Mouse (Mus musculus): Measurements from ENCODE around the gene Plekho1.

Gene Plekho1

DNA sequence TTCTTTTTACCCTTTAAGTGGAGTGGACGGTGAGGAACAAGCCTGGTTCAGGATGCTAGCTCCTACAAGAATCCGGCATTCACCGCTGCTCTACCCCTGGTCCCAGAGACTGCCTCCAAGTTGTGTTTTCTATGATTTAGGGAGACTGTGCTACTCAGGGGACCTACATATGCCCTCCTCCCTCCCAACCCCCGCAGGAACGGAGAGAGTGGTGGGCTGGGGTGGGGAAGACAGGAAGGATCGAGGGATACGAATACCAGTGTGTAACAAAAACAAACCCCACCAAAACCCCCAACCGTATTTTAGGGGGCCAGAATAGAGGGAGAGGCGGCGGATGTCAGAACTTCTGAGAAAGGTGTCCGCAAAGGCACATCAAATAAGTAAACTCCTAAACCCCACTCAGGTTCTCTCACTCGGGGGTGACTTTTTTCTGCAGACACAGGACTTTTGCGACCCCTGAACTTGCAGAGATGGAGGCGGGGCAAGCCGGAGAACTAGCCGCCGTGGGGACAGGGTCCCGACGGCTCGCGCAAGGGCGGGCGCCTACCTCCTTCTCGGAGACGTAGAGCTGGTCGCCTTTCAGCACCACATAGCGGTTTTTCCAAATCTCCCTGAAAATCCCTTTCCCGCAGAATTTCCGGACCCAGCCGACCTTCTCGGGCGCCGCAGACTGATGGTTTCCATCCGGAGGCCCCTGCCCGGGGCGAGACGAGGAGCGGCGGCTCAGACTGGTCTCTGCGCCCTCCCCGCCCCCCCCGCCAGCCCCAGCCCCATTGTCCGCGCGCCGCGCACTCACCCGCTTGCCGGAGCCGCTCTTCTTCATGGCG is 613 bp downstream of the Plekho1 start:
- peak; percentile 29 for DNase-seq (ENCODE audit: low read depth, low spot score)
- no peaks in the 10 kb centered on the region for H3K27me3 ChIP-seq (ENCODE audit: control insufficient read depth, insufficient read depth, low read length, poor library complexity, severe bottlenecking)

DNA sequence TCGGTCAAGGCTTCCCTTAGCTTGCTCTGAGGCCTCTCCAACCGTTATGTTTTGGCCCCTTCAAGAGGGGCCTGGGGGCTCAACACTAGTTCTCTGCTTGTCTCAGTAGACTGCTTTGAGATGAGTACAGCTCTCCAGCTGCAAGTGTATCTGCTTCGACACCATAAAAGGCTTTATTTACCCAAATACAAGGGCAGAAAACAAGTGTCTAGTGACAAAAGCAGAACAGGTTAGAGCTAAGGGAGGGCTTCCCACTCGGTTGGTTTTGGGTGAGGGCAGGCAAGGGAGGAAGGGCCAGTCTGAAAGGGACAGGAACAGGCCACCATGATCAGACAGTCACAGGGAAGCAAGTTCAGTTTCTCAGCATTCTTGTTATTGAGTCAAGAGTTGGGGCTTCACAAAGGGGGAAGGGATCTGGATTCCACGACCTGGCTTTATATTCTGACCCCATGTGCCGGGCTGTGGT is 1.4 kb downstream of the Plekho1 start:
- peak; percentile 64 for DNase-seq (ENCODE audit: low read depth, low spot score)
- H3K27me3 ChIP-seq (ENCODE audit: control insufficient read depth, insufficient read depth, low read length, poor library complexity, severe bottlenecking): no peaks in the 10 kb centered on the region
- peaks cover 16% of the 10 kb centered on the region for H3K36me3 ChIP-seq (ENCODE audit: control insufficient read depth, insufficient read depth, low read length, poor library complexity, severe bottlenecking)

More for the DNA sequence above, 613 bp downstream of the Plekho1 start:
- peaks cover 14% of the 10 kb centered on the region for H3K36me3 ChIP-seq (ENCODE audit: control insufficient read depth, insufficient read depth, low read length, poor library complexity, severe bottlenecking)

DNA sequence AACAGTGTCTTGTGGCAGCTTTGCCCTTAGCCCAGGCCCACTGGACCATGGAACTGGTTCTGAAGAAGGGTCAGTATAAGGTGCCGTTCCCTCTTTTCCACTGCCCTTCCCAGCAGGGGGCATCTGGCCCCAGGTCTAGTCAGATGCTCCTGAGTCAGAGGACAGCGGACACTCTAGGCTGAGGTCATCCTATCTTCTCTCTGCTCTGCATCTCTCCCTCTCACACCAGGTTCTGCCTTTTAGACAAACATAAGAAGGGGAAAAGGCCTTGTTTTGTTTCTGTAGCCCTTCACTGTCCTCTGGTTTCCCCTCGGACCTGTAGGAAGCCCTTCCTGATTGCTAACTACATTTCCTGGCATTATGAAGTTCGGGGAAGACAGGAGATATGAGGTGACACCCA is 1.9 kb downstream of the Plekho1 start:
- DNase-seq (ENCODE audit: low read depth, low spot score): no peak
- Histone ChIP-seq H3K27me3 (ENCODE audit: control insufficient read depth, insufficient read depth, low read length, poor library complexity, severe bottlenecking) (no peaks in the 10 kb centered on the region), H3K36me3 (ENCODE audit: control insufficient read depth, insufficient read depth, low read length, poor library complexity, severe bottlenecking) (peaks cover 21% of the 10 kb centered on the region)

DNA sequence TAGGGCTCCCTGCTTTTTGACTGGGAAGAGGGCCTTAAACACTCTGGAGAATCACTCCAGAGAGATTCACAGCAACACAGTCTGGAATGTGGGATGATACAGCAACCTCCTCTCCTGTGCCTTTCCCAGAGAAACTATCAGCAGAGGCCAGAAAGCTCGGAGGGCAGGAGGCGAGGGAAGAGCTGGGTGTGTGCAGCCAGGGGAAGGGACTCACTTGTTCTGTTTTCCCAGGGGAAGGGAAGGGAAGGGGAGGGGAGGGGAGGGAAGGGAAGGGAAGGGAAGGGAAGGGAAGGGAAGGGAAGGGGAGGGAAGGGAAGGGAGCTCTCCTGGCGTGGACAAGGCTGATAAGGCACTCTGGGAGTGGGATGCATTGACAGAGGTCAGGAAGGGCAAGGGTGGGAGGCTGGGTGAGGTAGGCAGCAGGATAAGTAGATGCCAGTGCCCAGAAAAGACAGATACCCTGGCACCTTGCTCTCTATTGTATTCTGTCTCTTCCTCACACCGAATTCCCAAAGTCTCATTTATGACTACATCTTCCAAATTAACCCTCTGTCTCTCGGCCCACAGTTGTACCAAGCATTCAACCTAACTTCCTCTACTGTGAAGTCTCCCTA is 2.7 kb downstream of the Plekho1 start:
- DNase-seq (ENCODE audit: low read depth, low spot score): no peak
- Histone ChIP-seq H3K27me3 (ENCODE audit: control insufficient read depth, insufficient read depth, low read length, poor library complexity, severe bottlenecking) (no peaks in the 10 kb centered on the region), H3K36me3 (ENCODE audit: control insufficient read depth, insufficient read depth, low read length, poor library complexity, severe bottlenecking) (peaks cover 25% of the 10 kb centered on the region)

DNA sequence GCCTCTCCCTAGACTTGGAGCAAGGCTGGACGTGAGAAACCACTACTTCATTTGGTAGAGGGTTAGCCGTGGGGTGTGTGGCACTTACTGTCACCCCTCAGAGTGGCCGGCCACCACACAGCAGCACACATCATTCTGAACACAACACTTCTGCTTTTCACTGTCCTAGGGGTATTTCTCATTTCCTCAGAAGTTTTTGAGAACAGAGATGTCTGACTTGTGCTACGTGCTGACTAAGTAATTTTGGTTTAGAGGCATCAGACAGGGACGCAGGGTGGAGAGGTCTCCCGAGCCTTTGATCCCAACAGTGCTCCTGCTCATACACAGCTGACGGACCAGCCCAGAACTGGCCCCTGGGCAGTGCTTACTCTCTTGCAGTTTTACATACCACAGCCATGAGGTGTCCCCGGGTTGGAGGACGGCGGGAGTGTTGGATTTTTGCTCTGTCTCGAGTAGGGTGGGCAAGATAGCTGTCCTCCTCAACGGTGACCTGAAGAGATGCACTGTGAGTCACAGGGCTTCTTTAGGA is 5.3 kb downstream of the Plekho1 start:
- Histone ChIP-seq H3K27me3 (ENCODE audit: control insufficient read depth, insufficient read depth, low read length, poor library complexity, severe bottlenecking) (no peaks in the 10 kb centered on the region), H3K36me3 (ENCODE audit: control insufficient read depth, insufficient read depth, low read length, poor library complexity, severe bottlenecking) (peaks cover 25% of the 10 kb centered on the region)
- DNase-seq (ENCODE audit: low read depth, low spot score): peak; percentile 75

DNA sequence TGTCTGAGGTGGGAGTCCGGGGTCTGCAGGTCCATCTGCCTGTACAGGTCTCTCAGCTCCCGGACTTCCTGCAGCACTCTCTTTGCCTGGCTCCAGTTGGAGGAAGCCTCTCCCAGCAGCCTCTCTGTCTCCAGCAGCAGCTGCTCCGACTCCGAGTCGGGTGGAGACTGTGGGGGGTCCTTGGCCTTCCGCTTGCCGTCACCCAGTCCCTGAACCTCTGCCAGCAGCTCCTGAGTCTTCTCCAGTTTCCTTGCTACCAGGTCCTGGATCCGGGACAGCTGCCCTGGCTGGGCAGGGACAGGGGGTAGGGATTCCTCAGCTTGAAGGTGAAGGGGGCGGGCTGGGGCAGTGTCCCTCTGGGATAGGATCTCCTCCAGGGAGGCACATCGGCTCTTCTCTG is 6.8 kb downstream of the Plekho1 start:
- H3K27me3 ChIP-seq (ENCODE audit: control insufficient read depth, insufficient read depth, low read length, poor library complexity, severe bottlenecking): no peaks in the 10 kb centered on the region
- peaks cover 25% of the 10 kb centered on the region for H3K36me3 ChIP-seq (ENCODE audit: control insufficient read depth, insufficient read depth, low read length, poor library complexity, severe bottlenecking)
- no peak for DNase-seq (ENCODE audit: low read depth, low spot score)

DNA sequence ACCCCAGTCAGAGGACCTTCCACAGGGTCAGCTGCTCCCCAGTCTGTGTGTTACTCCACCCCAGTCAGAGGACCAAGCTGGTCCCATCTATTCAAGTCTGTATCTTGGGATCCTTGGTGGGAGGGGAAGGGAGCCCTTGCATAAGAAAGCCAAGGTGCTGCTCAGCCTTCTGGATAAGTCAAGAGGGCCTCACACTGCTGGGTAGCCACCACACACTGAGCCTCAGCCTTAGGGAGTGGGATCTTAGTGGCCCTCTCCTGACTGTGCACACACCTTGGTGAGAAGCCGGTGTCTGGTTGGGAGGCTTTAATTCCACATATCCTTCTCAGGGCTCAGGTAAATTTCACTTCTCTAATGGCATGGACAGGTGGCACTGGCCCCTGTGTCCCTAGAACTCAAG is 7.7 kb downstream of the Plekho1 start:
- peaks cover 25% of the 10 kb centered on the region for H3K36me3 ChIP-seq (ENCODE audit: control insufficient read depth, insufficient read depth, low read length, poor library complexity, severe bottlenecking)

DNA sequence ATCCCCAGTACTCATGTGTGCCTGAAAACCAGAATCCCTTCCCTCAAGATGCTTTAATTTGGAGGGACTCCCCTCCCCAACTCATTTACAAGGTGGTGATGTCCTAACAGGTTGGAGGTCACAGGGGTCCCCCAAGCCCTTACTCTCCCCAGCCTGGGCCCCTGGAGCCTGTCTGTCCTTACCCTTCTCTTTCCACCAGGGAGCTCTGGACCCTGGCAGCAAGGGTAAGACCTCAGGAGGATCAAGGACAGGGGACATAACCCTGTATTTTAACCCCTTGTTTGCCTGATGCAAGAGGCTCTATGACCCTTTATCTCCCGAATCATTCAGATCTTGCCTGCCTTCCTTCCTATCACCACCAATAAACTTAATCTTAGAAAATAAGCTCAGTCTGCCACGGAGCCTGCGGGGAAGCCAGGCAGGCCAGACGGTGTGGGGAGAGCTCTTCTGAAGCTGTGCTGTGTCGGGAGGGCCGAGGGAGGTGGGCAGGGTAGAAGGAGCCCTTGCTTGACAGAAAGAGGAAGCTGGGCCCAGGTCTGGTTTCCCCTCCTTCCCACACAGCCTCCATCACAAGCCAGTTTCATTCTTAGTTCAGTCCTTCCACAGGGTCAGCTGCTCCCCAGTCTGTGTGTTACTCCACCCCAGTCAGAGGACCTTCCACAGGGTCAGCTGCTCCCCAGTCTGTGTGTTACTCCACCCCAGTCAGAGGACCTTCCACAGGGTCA is 8.3 kb downstream of the Plekho1 start:
- peaks cover 24% of the 10 kb centered on the region for H3K36me3 ChIP-seq (ENCODE audit: control insufficient read depth, insufficient read depth, low read length, poor library complexity, severe bottlenecking)
- DNase-seq (ENCODE audit: low read depth, low spot score): peak; percentile 87
- H3K27me3 ChIP-seq (ENCODE audit: control insufficient read depth, insufficient read depth, low read length, poor library complexity, severe bottlenecking): no peaks in the 10 kb centered on the region

More for the DNA sequence above, 7.7 kb downstream of the Plekho1 start:
- no peak for DNase-seq (ENCODE audit: low read depth, low spot score)
- no peaks in the 10 kb centered on the region for H3K27me3 ChIP-seq (ENCODE audit: control insufficient read depth, insufficient read depth, low read length, poor library complexity, severe bottlenecking)

DNA sequence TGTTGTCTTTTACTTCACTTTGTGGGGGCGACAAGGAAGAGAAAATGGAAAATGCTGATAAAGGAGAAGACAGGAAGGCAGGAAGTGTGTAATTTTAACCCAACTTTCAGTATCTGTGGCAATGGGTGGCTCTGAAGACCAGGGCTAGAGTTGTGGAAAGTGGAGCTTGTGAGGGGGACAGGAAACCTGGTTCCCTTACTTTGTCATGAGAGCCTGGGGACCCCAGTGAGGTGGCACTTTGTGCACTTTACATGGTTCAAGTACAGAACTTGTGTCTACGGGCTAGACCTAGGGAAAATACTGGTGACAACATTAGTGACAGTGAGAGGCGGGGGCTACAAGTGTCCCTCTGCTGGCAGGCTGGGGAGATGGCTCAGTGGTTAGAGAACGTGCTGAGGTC is 8.8 kb downstream of the Plekho1 start:
- H3K27me3 ChIP-seq (ENCODE audit: control insufficient read depth, insufficient read depth, low read length, poor library complexity, severe bottlenecking): no peaks in the 10 kb centered on the region
- peak; percentile 52 for DNase-seq (ENCODE audit: low read depth, low spot score)
- H3K36me3 ChIP-seq (ENCODE audit: control insufficient read depth, insufficient read depth, low read length, poor library complexity, severe bottlenecking): peaks cover 20% of the 10 kb centered on the region

DNA sequence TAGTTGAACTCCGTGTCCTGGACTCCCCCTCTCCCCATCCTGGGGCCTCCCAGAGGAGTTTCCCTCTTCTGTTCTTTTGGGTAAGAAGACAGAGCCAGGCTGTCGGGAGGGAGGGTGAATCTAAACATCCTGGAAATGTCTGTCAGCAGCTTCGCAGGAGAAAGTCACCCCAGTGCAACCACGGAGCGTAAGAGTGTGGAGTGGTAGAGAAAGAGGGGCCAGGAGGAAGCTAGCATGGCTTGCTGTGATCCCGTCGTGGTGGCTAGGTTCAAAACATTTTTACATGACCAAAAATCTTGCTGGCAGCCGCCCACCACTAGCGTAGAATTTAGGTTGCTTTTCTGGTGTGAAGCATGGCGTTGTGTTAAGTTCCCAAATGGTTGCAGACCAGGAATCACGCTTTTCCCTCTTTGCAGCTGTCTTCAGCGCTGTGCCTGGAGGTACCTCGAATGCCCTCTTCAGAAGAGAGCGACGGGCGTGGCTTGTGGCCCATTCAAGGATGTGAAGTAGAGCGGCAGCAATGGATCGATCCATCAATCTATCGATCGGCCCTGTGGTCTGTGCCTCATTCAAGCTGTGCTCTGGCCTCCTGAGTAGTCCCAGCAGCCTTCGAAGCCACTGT is 9.7 kb downstream of the Plekho1 start:
- H3K27me3 ChIP-seq (ENCODE audit: control insufficient read depth, insufficient read depth, low read length, poor library complexity, severe bottlenecking): no peaks in the 10 kb centered on the region
- peak; percentile 50 for DNase-seq (ENCODE audit: low read depth, low spot score)
- H3K36me3 ChIP-seq (ENCODE audit: control insufficient read depth, insufficient read depth, low read length, poor library complexity, severe bottlenecking): peaks cover 16% of the 10 kb centered on the region

DNA sequence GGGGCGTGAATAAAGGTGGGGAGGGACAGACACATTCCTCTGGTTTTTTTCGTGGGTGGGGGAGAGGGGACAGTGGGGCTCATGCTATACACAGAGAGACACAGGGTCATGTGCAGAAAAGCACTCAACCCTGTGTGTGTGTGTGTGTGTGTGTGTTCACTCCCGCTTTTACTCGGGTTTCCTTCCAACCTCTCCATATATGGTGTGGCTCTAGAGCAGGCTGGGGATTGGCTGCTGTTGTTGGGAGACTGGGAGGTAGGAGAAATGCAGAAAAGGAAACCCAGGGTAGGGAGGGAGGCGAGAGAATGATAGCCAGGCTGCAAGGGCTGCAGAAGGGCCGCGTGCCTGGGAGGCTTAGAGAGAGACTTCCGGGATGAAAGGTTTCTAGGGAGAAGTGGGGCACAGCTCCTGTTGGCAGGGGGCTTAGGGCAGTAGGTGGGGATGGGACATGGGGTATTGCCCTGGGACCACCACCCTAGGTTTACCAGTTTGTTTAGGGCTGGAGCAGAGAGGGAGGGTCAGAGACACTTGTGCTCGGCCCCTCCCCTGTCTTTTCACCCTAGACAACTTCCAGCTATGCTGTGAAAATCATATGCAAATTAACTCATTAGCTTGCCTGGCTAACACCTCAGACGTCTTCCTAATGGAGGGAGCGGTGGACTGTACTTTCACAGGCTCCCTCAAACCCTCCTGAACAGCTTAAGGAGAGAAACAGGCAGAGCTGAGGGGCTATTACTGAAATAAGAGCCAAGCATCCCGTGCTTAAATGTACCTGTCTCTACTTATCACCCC is 10.4 kb downstream of the Plekho1 start:
- no peaks in the 10 kb centered on the region for H3K27me3 ChIP-seq (ENCODE audit: control insufficient read depth, insufficient read depth, low read length, poor library complexity, severe bottlenecking)
- peaks cover 12% of the 10 kb centered on the region for H3K36me3 ChIP-seq (ENCODE audit: control insufficient read depth, insufficient read depth, low read length, poor library complexity, severe bottlenecking)
- peak; percentile 43 for DNase-seq (ENCODE audit: low read depth, low spot score)

DNA sequence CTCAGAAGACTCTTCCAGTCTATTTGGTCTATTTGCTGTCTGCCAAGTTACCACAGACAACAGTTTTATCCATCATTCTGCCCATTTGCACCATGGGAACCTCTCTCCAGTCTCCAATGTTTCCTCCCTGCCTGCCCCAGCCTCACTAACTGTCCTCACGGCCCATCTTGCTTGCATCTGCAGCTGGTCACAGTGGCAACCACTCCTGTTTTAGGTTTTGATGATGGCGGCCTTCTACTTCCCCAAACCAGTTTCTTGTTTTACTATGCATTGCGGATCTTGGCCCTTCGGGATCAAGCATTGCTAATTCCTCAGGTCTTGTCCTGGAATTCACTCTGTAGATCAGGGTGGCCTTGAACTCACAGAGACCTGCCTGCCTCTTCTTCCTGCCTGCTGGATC is 13.7 kb downstream of the Plekho1 start:
- H3K36me3 ChIP-seq (ENCODE audit: control insufficient read depth, insufficient read depth, low read length, poor library complexity, severe bottlenecking): no peaks in the 10 kb centered on the region
- no peaks in the 10 kb centered on the region for H3K27me3 ChIP-seq (ENCODE audit: control insufficient read depth, insufficient read depth, low read length, poor library complexity, severe bottlenecking)
- no peak for DNase-seq (ENCODE audit: low read depth, low spot score)

DNA sequence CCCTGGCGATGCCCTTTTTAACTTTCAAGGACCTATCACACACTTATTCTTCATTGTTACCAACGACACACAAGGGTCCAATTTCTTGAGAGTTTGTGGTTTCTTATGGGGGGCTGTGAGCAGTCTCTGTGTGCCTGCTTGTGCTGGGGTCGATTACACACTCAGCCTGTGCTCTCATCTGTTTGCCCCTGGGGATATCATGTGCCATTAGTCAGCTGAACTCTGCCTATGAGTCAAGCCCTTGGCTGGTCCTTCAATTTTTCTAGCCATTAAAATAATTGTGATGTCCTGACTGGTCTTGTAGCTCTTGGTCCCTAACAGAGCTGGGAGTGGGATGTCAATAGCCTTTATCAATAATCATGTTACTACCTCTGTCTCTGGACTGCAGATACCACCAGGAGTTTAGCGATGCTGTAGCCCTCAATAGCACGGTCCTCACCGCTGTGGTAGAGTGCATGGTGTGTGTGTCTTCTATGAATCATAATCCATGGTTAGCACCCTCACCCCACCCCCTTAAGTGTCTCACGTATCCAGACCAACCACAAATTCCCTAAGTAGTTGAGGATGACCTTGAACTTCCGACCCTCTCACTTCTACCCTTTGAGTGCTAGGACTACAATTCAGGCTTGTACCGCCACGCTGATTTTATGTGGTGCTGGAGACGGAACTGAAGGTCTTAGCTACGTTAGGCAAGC is 15.4 kb downstream of the Plekho1 start:
- no peak for DNase-seq (ENCODE audit: low read depth, low spot score)
- H3K36me3 ChIP-seq (ENCODE audit: control insufficient read depth, insufficient read depth, low read length, poor library complexity, severe bottlenecking): no peaks in the 10 kb centered on the region

More for the DNA sequence above, 15.4 kb downstream of the Plekho1 start:
- H3K27me3 ChIP-seq (ENCODE audit: control insufficient read depth, insufficient read depth, low read length, poor library complexity, severe bottlenecking): no peaks in the 10 kb centered on the region
